Mouse (Mus musculus) heart, postnatal 0 days (tissue): ENCODE measurements around the gene Slc9a5. TPM values are rescaled to one million over a fixed set of nuclear protein-coding genes. Genes with fewer than 3 reads are reported as not detected.

Experiments
- ATAC-seq: fragments of 200-750 bp; cut with Nextera tagmentation; 2 replicates; pipeline ENCODE4 v1.8.0; 2017; ENCODE audit warnings: low read depth, moderate number of reproducible peaks, moderate library complexity; ENCODE audit not compliant: insufficient read depth
- DNase-seq: peaks from one replicate; pipeline ENCODE4 v3.0.0-alpha.2; 2016; ENCODE audit warnings: low spot score
- H3K27ac ChIP-seq: fragments of 300-500 bp; sonication (generic); 2 replicates; pipeline ENCODE4 v1.5.1; 2014; ENCODE audit warnings: low read depth, mild to moderate bottlenecking
- H3K27me3 ChIP-seq: fragments of 300-500 bp; sonication (generic); 2 replicates; pipeline ENCODE4 v1.6.1; 2014; ENCODE audit warnings: low read length, mixed read lengths; ENCODE audit not compliant: control insufficient read depth, insufficient read depth
- H3K36me3 ChIP-seq: fragments of 300-500 bp; sonication (generic); replicated peaks from 2 replicates; pipeline ENCODE4 v1.6.1; 2014; ENCODE audit warnings: low read length, mixed read lengths; ENCODE audit not compliant: control insufficient read depth, insufficient read depth
- H3K4me1 ChIP-seq: fragments of 300-500 bp; sonication (generic); 2 replicates; pipeline ENCODE4 v1.6.1; 2014; ENCODE audit warnings: antibody characterized with exemption; ENCODE audit not compliant: control insufficient read depth, insufficient read depth
- H3K4me2 ChIP-seq: fragments of 300-500 bp; sonication (generic); 2 replicates; pipeline ENCODE4 v1.6.1; 2014; ENCODE audit warnings: low read depth, mild to moderate bottlenecking, low read length, moderate library complexity
- H3K4me3 ChIP-seq: fragments of 300-500 bp; sonication (generic); 2 replicates; pipeline ENCODE4 v1.5.1; 2014; ENCODE audit warnings: low read depth, low read length
- H3K9ac ChIP-seq: fragments of 300-500 bp; sonication (generic); replicated peaks from 2 replicates; pipeline ENCODE4 v1.6.1; 2014; ENCODE audit warnings: low read depth, low read length, mixed read lengths
- H3K9me3 ChIP-seq: fragments of 300-500 bp; sonication (generic); replicated peaks from 2 replicates; pipeline ENCODE4 v1.6.1; 2016; ENCODE audit warnings: low read length; ENCODE audit not compliant: control insufficient read depth
- CTCF ChIP-seq: IDR thresholded peaks from 2 replicates; pipeline ENCODE4 v1.5.1; 2016; ENCODE audit warnings: antibody characterized with exemption, control low read depth, low read depth
- EP300 ChIP-seq: IDR thresholded peaks from 2 replicates; pipeline ENCODE4 v1.6.1; 2016; ENCODE audit warnings: antibody characterized with exemption, low read depth
- WGBS: fragments of 180-500 bp; shearing (Covaris S2); extraction: QIAGEN DNeasy Blood & Tissue Kit; methylation state at CpG from one replicate; pipeline ENCODE4 v1.1.7; 2014; 5-methylcytosine and 5-hydroxymethylcytosine counted together
- microRNA counts: library from miRNA; unstranded; fragments of <30 nt; microRNA quantifications from one replicate; lab custom pipeline; 2015
- microRNA-seq: library from miRNA; unstranded; fragments of <30 nt; microRNA quantifications from one replicate; pipeline ENCODE4, GENCODE M21; 2016
- polyA plus RNA-seq: library from polyadenylated mRNA; unstranded; fragments of >200 nt; fragmentation: Nextera tagmentation; extraction: Ambion mirVana; gene quantifications from 2 replicates; pipeline ENCODE4 v1.2.1, GENCODE M21; 2015
- total RNA-seq: library from RNA; depleted of rRNA; stranded (reverse); fragments of >200 nt; gene quantifications from 2 replicates; pipeline ENCODE4 v1.2.3, GENCODE M21; 2014; ENCODE audit warnings: low replicate concordance; rRNA removed

Gene Slc9a5
- total and polyA plus RNA-seq, 2 experiments from 2014 or later, result 0.41 to 1.2 TPM

DNA sequence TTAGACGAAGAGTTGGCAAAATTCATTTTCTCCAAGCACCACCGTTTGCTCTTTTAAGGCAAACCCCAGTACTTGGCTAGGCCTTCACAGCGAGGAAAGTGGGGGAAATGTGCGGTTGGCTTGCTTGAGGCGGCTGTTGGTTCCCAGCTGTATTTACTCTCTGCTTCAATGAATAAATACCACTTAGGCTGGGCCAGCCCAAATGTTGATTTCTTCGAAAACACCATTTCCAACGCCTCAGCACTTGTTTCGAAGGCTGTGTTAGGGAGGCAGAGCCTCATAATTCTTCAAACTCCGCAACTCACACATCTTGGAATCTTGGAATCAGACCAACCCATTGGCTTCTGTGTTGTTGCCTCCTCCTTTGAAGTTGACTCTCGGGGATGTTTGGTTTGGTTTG, 57.8 kb downstream of the Slc9a5 start:
- Histone ChIP-seq H3K4me2 (no peak overlapping the region), H3K9ac (no peak overlapping the region), H3K4me1 (no peaks in the 10 kb centered on the region), H3K36me3 (no peaks in the 10 kb centered on the region), H3K9me3 (no peaks in the 10 kb centered on the region), H3K27ac (no peak overlapping the region), H3K27me3 (no peaks in the 10 kb centered on the region), H3K4me3 (no peak overlapping the region)
- DNase-seq (no peak), ATAC-seq (no peak)
- 77% methylated on average over 10 of the region's 10 CpGs for WGBS
- TF ChIP-seq EP300 (no peak), CTCF (no peak)

- no peak for DNase-seq
- 48% methylated on average over 7 of the region's 7 CpGs for WGBS
- Histone ChIP-seq H3K9ac (no peak overlapping the region), H3K4me2 (no peak overlapping the region), H3K27ac (no peak overlapping the region), H3K4me1 (peaks cover 2% of the 10 kb centered on the region; the same call in 1 of the 2 replicates), H3K4me3 (no peak overlapping the region), H3K36me3 (no peaks in the 10 kb centered on the region), H3K9me3 (no peaks in the 10 kb centered on the region; the same call in 1 of the 2 replicates), H3K27me3 (peaks cover 6% of the 10 kb centered on the region)
- ATAC-seq, result no peak
- TF ChIP-seq CTCF (no peak), EP300 (no peak)
These were observed 59.7 kb downstream of the Slc9a5 start for GRCm38 (mm10) chr8:105408331-105408730.

GRCm38 (mm10) chr8:105409947-105410346, 61.3 kb downstream of the Slc9a5 start:
- Histone ChIP-seq H3K36me3 (no peaks in the 10 kb centered on the region), H3K27ac (no peak overlapping the region), H3K9ac (no peak overlapping the region), H3K4me3 (no peak overlapping the region), H3K4me2 (no peak overlapping the region), H3K4me1 (peaks cover 7% of the 10 kb centered on the region; the same call in 1 of the 2 replicates), H3K27me3 (peaks cover 20% of the 10 kb centered on the region), H3K9me3 (no peaks in the 10 kb centered on the region; the same call in 1 of the 2 replicates)
- no peak for DNase-seq
- 92% methylated on average over 6 of the region's 6 CpGs for WGBS
- no peak for ATAC-seq
- no peak for TF ChIP-seq CTCF
- TF ChIP-seq EP300, result no peak

- 3% methylated on average over 34 of the region's 34 CpGs for WGBS
- Histone ChIP-seq H3K4me3 (peak within 1 kb of the TSS; percentile 35), H3K27ac (no peak within 1 kb of the TSS), H3K4me2 (peak within 1 kb of the TSS; percentile 56), H3K36me3 (no peaks in the 10 kb centered on the region), H3K9me3 (peaks cover 3% of the 10 kb centered on the region; the same call in 1 of the 2 replicates), H3K27me3 (peaks cover 20% of the 10 kb centered on the region), H3K9ac (no peak within 1 kb of the TSS), H3K4me1 (peaks cover 7% of the 10 kb centered on the region; the same call in 1 of the 2 replicates)
- peak; percentile 62 for ATAC-seq
- no peak for TF ChIP-seq CTCF
- no peak for TF ChIP-seq EP300
- no peak for DNase-seq
These were observed 64.7 kb downstream of the Slc9a5 start, which contains the start of the genes Kctd19 and Lrrc36 for GRCm38 (mm10) chr8:105413391-105413790. Gene Kctd19, minus strand, starts transcription at chr8:105413502. Gene Lrrc36, plus strand, starts transcription at chr8:105413571.

GRCm38 (mm10) chr8:105418992-105419391, 70.3 kb downstream of the Slc9a5 start:
- 0 out of 2 replicates have a peak, but pooled peaks cover 3% of the 10 kb centered on the region for H3K9me3 ChIP-seq
- no peak overlapping the region for H3K9ac ChIP-seq
- no peak overlapping the region for H3K4me2 ChIP-seq
- H3K27ac ChIP-seq, result no peak overlapping the region
- ATAC-seq, result no peak
- 78% methylated on average over 2 of the region's 2 CpGs for WGBS
- H3K4me1 ChIP-seq, result no peaks in the 10 kb centered on the region
- DNase-seq, result no peak
- H3K36me3 ChIP-seq, result no peaks in the 10 kb centered on the region
- TF ChIP-seq EP300, result no peak
- no peak for TF ChIP-seq CTCF
- H3K4me3 ChIP-seq, result no peak overlapping the region
- peaks cover 7% of the 10 kb centered on the region for H3K27me3 ChIP-seq

MicroRNAs within 50 kb of the gene (microRNA counts, 519-probe panel; counts per million panel counts)
- 4,291 counts per million, percentile 54 among the panel's probes with 10 or more counts for microRNA mmu-miR-328 (lab: Ali Mortazavi, UCI)

Small RNA genes within 50 kb of the gene (microRNA-seq; reads per million reads assigned to microRNA genes)
- gene Gm27320 (not detected), gene Mir328 (638 reads per million, percentile 75 among the genes with 10 or more reads in this experiment)

Other genes with a start within 250 kb of the Slc9a5 start
- not detected in 2 replicates for gene Ces4a, start 217.0 kb upstream of the Slc9a5 start, total RNA-seq
- not detected in 2 replicates for gene Ces4a, start 217.0 kb upstream of the Slc9a5 start, polyA plus RNA-seq
- 50.0 and 70.0 TPM in 2 replicates for gene Cbfb, start 178.2 kb upstream of the Slc9a5 start, total RNA-seq
- gene Cbfb, start 178.2 kb upstream of the Slc9a5 start, polyA plus RNA-seq, result 26.8 and 27.0 TPM in 2 replicates
- gene D230025D16Rik, start 123.7 kb upstream of the Slc9a5 start, total RNA-seq, result 27.1 and 30.4 TPM in 2 replicates
- 14.3 and 15.2 TPM in 2 replicates for gene D230025D16Rik, start 123.7 kb upstream of the Slc9a5 start, polyA plus RNA-seq
- gene B3gnt9, start 93.7 kb upstream of the Slc9a5 start, total RNA-seq, result 6.0 and 9.7 TPM in 2 replicates
- gene B3gnt9, start 93.7 kb upstream of the Slc9a5 start, polyA plus RNA-seq, result 7.3 and 7.7 TPM in 2 replicates
- gene Tradd, start 84.2 kb upstream of the Slc9a5 start, total RNA-seq, result 9.0 and 10.4 TPM in 2 replicates
- 16.7 and 17.6 TPM in 2 replicates for gene Tradd, start 84.2 kb upstream of the Slc9a5 start, polyA plus RNA-seq
- 1.5 and 6.4 TPM in 2 replicates for gene Fbxl8, start 84.2 kb upstream of the Slc9a5 start, total RNA-seq
- 3.6 and 4.3 TPM in 2 replicates for gene Fbxl8, start 84.2 kb upstream of the Slc9a5 start, polyA plus RNA-seq
- 2.1 TPM in 1 of 2 replicates, not detected in the other for gene Hsf4, start 79.0 kb upstream of the Slc9a5 start, total RNA-seq
- gene Hsf4, start 79.0 kb upstream of the Slc9a5 start, polyA plus RNA-seq, result 0.34 and 0.43 TPM in 2 replicates
- 6.8 and 13.2 TPM in 2 replicates for gene Nol3, start 72.7 kb upstream of the Slc9a5 start, total RNA-seq
- gene Nol3, start 72.7 kb upstream of the Slc9a5 start, polyA plus RNA-seq, result 9.8 and 10.0 TPM in 2 replicates
- gene 4931428F04Rik, start 59.0 kb upstream of the Slc9a5 start, total RNA-seq, result 0.43 and 3.5 TPM in 2 replicates
- gene 4931428F04Rik, start 59.0 kb upstream of the Slc9a5 start, polyA plus RNA-seq, result 3.3 and 3.5 TPM in 2 replicates
- gene Exoc3l, start 52.7 kb upstream of the Slc9a5 start, total RNA-seq, result 6.1 and 10.6 TPM in 2 replicates
- 9.5 and 9.9 TPM in 2 replicates for gene Exoc3l, start 52.7 kb upstream of the Slc9a5 start, polyA plus RNA-seq
- 19.2 and 27.9 TPM in 2 replicates for gene E2f4, start 51.2 kb upstream of the Slc9a5 start, total RNA-seq
- gene E2f4, start 51.2 kb upstream of the Slc9a5 start, polyA plus RNA-seq, result 21.8 and 22.6 TPM in 2 replicates
- gene Elmo3, start 43.2 kb upstream of the Slc9a5 start, total RNA-seq, result 1.4 and 2.2 TPM in 2 replicates
- gene Elmo3, start 43.2 kb upstream of the Slc9a5 start, polyA plus RNA-seq, result 1.6 and 1.9 TPM in 2 replicates
- gene Lrrc29, start 22.6 kb upstream of the Slc9a5 start, total RNA-seq, result 4.0 and 5.8 TPM in 2 replicates
- gene Lrrc29, start 22.6 kb upstream of the Slc9a5 start, polyA plus RNA-seq, result 1.1 and 1.5 TPM in 2 replicates
- 69.3 and 81.0 TPM in 2 replicates for gene Tmem208, start 22.5 kb upstream of the Slc9a5 start, total RNA-seq
- gene Tmem208, start 22.5 kb upstream of the Slc9a5 start, polyA plus RNA-seq, result 66.2 and 68.9 TPM in 2 replicates
- gene Fhod1, start 890 bp upstream of the Slc9a5 start, total RNA-seq, result 6.4 and 6.9 TPM in 2 replicates
- 0.70 and 0.72 TPM in 2 replicates for gene Fhod1, start 890 bp upstream of the Slc9a5 start, polyA plus RNA-seq
- not detected in 2 replicates for gene Plekhg4, start 24.4 kb downstream of the Slc9a5 start, total RNA-seq
- gene Plekhg4, start 24.4 kb downstream of the Slc9a5 start, polyA plus RNA-seq, result 0.03 and 0.08 TPM in 2 replicates
- not detected in 2 replicates for gene Kctd19, start 64.7 kb downstream of the Slc9a5 start, total RNA-seq
- not detected in 2 replicates for gene Kctd19, start 64.7 kb downstream of the Slc9a5 start, polyA plus RNA-seq
- 0.23 TPM in 1 of 2 replicates, not detected in the other for gene Lrrc36, start 64.7 kb downstream of the Slc9a5 start, total RNA-seq
- 0.36 and 0.56 TPM in 2 replicates for gene Lrrc36, start 64.7 kb downstream of the Slc9a5 start, polyA plus RNA-seq
- gene Tppp3, start 122.7 kb downstream of the Slc9a5 start, total RNA-seq, result 12.9 and 19.8 TPM in 2 replicates
- gene Tppp3, start 122.7 kb downstream of the Slc9a5 start, polyA plus RNA-seq, result 37.8 and 42.3 TPM in 2 replicates
- 37.8 and 56.2 TPM in 2 replicates for gene Zdhhc1, start 148.1 kb downstream of the Slc9a5 start, total RNA-seq
- 19.1 TPM in 2 replicates for gene Zdhhc1, start 148.1 kb downstream of the Slc9a5 start, polyA plus RNA-seq
- not detected in 2 replicates for gene Hsd11b2, start 169.9 kb downstream of the Slc9a5 start, total RNA-seq
- 0.18 and 0.25 TPM in 2 replicates for gene Hsd11b2, start 169.9 kb downstream of the Slc9a5 start, polyA plus RNA-seq
- gene Atp6v0d1, start 217.2 kb downstream of the Slc9a5 start, total RNA-seq, result 52.1 and 60.8 TPM in 2 replicates
- gene Atp6v0d1, start 217.2 kb downstream of the Slc9a5 start, polyA plus RNA-seq, result 57.5 and 58.9 TPM in 2 replicates